Mouse (Mus musculus) layer of hippocampus, adult 8-10 months (tissue): ENCODE measurements around the gene Ttll13. TPM values are rescaled to one million over a fixed set of nuclear protein-coding genes. Genes with fewer than 3 reads are reported as not detected.

ENCODE experiments used
- DNase-seq, 2 experiments: peaks; one replicate each; pipeline ENCODE4 v3.0.0; 2022; ENCODE audit warnings: low spot score in 2 of 2
- total RNA-seq, 4 experiments: library from RNA; stranded (reverse); gene quantifications; 2 replicates each; pipeline ENCODE4 v1.2.4; 2022

The Ttll13 gene
- total RNA-seq, 4 experiments from 2014 or later = 1.3 to 2.1 (median 1.8) TPM

DNA sequence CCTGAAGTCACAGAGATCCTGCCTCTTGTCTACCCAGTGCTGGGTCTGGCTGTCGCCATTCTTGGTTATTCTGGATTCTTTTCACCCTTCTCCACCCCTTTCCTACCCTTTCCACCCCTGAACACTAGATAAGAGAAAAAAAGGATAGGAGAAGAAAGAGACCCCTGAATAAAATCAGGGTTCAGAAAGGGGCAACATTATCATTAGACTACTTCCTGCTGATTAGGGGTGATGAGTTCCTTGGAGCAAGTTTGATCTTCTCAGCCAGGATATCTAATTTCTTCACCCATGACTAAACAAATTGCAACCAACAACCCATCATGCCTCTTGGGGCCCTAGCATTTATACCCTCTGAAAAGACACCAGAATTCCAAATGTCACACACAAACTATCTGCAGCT, 21.6 kb downstream of the Ttll13 start:
- no peak for DNase-seq

DNA sequence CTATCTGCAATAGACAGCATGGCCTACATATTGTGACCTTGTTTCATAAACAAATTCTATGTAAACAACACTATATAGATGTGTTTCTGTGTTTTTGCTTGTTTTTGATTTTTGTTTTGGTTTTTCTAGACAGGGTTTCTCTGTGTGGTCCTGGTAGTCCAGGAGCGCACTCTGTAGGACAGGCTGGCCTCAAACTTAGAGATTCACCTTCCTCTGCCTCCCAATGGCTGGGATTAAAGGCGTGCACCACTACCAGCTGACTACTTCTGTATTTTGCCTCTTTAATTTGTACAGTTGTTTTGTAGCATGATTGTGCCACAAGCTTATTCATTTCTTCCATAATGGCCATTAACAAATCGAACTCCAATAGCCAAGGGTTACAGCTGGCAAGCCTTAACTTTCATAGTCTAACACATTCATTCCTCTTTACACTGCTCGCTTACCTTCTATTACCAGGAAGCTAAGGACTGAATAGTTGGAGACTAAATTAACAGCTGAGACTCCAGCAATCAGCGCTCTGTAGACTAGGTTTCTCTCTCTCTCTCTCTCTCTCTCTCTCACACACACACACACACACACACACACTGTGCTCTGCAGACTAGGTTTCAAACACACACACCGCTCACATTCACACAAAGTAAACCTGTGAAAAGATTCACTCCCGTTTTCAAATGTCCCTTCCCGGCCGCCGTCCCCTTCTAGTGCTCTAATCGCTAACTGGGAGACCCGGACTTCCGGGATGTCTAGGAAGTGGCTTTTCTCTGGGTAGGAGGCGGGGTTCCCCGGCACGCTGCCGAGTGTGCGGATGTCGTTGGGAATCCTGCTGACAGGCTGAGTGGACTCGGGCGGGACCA, 22.9 kb downstream of the Ttll13 start, which contains the start of gene Vps33b:
Gene Vps33b, plus strand, starts transcription at position 753 of the 854 bp plus-strand sequence.
- DNase-seq = peak; percentile 93 to 97

DNA sequence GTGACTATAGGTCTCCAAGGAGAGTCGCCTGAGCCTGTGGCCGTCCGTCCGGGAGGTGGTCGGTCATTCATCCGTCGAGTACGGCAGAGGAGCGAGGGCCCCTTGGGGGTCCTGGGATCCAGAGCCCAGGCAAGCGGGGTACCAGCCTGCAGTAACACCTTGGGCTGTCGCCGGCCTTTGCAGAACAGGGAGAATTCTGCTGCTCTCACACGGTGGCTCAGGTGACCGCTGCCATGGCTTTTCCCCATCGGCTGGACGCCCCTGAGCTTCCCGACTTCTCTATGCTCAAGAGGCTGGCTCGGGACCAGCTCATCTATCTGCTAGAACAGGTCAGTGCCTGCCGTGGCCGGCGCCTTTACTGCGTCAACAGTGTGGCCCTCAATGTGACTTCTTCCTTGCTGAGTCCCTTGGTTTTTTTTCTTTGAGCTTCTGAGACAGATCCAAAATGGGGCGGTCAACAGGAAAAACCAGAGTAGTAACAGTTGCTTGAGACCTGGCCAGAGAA, 23.6 kb downstream of the Ttll13 start:
- DNase-seq = no peak

DNA sequence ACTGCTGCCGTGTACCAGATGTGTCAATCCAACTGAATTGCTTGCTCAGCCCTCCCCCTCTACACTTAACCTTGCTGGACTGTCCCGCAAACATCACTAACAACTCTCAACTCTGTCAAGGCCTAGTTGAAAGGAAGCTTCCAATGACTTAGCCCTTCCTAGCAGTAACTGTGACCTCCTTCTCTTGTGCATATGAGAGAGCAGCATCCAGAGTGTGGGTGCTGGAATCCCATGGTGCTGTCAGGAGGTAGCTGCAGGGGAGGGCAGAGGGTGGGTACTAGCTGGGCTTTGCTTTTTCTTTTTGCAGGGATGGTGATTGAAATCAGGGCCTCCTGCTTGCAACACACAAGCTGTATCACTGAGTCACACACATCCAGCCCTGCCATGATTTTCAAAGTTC, 27.3 kb downstream of the Ttll13 start:
- no peak for DNase-seq

DNA sequence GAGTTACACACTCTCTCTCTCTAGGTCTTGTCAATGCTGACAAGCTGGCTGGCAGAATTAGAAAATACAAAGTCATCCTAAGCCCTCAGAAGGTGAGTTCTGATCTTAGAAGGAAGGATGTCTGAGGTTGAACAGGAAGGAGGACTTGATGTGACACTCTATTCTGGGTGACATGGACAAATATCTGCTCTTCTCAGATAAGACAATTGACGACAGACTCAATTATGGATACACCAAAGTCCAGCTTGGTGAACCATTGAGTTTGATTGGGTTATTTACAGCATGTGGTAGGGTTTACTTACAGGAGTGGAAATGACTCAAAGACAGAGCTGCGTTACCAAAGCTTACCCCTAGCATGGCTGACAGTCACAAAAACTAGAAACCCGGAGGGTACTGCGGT, 30.2 kb downstream of the Ttll13 start:
- DNase-seq = no peak

DNA sequence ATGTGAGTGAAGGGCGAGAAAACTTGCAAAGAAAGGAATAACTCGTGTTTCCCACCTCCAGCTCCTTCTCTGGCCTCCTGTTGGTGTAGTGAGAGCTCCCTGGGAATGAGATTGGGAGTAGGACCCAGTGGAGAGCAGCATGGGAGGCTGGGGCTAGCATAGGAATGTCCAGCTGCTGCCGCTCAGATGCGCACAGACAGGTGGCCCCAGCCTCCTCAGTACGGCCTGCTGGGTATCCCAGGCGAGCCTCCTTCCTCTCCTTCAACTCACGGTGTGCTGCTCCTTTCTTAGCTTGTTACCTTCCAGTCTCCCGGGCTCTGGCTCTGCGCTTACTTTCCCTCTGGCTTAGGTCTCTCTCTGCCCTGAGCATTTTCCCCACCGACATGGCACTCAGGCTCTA, 33.9 kb downstream of the Ttll13 start:
- no peak for DNase-seq

DNA sequence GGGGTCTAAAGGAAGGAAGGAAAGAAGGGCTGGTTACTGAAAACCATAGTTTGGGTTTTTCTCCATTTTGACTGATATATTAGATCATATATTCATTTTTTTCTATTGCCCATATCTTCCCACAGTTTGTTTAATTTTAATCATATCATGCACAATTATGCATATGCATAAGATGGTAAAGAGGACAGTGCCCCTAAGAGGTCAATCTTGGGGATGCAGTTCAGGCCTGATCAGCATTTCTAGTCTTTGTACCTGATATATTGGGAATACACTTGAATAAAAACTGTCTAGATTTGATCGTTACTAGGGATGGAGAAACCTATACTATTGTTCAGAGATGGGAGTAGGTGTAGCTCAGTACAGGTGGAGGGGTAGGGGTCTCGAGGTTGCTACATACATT, 34.8 kb downstream of the Ttll13 start:
- DNase-seq = no peak

DNA sequence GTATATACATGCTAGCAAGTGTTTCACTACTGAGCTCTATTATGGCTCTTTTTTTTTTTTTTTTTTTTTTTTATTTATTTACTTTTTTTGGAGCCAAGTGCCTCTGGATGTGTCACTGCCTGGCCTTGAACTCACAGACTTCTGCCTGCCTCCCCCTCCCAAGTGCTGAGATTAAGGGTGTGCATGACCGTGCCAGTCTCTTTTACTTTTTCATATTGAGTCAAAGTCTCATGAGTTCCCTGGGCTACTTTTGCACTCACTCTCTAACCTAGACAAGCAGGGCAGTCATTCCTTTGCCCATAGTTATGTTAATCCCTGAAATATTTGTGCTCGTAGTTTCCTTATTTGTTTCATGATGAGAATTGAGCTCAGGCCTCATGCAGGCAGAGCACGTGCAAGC, 35.5 kb downstream of the Ttll13 start:
- no peak for DNase-seq

DNA sequence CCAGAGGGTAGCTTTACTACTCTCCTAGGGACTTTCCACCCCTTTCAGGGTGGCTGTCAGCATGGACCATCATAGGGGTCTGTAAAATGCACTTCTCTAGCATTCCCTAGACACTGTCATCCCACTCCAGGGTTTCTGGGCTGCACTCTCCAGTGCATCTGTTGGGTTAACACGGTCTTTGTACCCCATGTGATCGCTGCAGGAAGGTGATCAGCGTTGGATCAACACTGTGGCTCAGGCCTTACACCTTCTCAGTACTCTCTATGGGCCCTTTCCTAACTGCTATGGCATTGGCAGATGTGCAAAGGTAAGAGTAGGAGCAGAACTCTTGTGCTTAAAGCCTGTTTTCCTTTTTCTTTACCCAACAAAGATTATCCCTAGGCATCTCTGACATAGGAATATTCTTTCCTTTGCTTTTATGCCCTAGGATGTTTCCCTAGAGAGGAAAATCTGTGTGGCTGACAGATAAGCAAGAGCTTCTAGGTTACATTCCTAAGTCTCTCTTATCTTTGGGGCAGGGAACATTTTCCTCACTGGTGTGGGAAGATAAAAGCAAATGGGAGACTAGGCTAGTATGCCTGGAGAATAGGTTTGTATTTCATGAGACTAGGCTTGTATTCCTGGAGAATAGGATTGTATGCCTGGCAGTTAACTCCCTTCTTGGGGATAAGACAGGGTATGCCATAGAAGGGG, 37.2 kb downstream of the Ttll13 start:
- no peak for DNase-seq

DNA sequence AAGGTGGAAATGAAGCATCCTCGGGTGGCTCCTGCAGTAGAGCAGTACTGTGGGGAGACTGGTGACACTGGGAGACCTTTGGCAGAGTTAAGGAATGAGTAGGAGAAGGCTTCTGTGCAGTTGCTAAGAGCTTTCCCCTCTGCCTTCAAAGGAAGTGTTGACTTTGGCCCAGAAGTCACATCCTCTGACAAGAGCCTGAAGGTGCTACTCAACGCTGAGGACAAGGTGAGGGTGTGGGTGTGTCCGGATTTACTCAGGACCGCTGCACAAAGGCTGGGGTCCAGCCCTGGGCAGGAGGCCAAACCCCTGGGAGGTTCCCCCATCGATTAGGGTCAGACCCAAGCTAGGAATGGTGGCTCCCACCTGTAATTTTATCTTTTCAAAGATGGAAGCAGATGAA, 38.2 kb downstream of the Ttll13 start:
- DNase-seq = no peak

DNA sequence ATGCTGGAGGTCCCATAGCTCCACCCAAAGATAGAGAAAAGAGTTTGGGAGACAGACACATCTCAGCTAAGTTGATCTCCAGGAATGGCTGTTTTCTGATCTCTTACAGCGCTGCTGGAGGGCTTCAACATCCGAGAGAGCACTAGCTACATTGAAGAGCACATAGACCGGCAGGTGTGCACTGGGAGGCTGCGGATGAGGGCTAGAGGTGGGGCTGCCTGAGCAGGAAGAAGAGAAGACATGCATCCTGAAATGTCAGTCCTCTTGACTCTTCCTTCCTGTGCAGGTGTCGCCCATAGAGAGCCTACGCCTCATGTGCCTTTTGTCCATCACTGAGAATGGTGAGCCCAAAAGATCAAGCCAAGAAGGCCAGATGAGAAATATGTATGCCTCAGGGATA, 39.5 kb downstream of the Ttll13 start:
- DNase-seq = no peak

DNA sequence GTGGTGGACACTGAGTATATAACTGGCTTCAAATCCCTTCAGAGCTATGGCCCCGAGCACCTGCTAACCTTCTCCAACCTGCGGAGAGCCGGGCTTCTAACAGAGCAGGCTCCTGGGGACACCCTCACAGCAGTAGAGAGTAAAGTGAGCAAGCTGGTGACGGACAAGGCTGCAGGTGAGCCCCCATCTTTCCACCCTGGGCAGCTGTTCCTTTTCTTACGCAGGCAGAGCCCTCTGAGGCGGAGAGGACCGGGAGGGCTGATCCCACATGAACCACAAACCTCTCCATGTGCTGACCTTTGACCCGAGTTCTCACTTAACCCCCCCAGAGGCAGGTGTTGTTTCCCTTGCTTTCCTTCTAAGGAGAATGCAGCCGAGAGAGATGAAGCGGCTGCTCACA, 41.6 kb downstream of the Ttll13 start:
- no peak for DNase-seq

DNA sequence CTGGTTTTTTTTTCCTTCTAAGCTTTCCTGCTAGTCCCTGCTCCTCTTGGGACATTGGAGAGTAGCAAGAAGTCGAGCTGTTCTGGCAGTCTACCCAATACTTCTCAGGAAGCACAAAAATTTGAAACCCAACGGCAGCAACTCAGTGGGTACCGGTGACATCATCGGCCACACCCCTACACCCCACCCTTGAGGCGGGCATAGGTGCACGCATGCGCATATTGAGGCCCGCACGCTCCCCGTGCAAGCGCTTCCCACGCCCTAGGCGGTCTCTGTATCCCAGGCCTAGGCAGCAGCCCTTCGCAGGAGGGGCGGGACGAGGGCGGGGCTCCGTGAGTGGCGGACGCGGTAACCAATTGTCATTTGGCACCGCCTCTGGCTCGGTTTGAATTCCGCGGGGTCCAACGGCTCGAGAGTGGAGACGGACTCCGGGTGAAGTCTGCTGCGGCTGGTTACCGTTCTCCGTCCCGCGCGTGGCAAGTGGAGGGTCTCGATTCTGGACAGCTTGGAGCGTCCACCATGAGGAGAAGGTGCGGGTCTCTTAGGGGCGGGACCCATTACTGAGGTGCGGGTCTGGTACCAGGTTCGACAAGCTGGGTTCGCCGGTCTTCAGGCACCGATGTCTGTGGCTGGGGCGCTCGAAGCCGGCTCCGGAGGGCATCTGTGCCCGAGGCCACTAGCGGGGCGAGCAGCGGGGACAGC, 48.0 kb downstream of the Ttll13 start, which contains the start of gene Prc1:
Gene Prc1, plus strand, starts transcription at position 389 of the 702 bp plus-strand sequence.
- DNase-seq = peak; percentile 97 to 99

DNA sequence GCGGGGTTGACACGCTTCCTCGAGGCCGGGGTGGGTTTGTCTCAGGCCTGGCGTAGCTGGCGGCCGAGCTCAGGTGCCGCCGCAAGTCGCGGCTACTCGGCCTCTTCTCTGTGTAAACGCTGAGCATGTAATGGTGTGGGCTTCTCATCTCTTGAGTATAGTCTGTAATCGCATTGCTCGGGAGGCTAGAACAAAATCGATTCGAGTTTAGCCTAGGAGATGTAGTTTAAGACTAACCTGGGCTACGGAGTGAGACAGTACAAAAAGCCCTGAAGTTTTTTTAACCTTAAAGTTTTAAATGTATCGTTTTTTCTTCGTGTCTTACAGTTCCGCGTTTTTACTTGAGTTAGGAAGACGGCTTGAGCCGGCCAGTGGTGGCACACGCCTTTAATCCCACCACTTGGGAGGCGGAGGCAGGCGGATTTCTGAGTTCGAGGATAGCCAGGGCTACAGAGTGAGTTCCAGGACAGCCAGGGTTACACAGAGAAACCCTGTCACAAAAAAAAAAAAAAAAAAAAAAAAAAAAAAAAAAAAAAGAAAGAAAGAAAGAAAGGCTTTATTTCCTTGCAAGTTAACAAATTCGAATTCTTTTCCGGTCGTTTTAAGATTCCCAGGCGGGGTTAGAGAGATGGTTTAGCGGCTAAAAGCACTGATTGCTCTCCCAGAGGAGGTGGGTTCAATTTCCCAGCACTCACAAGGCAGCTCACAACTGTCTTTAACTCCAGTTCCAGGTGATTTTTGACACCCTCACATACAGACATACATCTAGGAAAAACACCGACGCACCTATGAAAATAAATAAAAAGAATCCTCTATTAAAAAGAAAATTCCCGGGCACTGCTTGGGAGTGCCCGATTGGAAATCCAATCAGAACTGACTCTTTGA, 48.8 kb downstream of the Ttll13 start:
- DNase-seq = no peak

DNA sequence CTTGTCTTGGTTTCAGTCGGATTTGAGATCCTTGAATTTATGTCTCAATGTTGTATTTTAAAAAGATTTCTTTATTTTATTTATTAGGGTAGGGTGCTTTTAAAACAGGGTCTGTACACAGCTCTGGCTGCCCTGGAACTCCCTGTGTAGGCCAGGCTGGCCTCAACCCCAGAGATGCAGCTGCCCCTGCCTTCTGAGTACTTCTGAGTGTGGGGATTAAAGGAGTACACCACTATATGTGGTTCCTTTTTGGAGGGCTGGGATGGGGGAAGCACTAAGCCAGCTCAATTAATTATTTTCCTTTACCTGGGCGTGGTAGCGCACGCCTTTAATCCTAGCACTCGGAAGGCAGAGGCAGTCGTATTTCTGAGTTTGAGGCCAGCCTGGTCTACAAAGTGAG, 50.3 kb downstream of the Ttll13 start:
- no peak for DNase-seq

DNA sequence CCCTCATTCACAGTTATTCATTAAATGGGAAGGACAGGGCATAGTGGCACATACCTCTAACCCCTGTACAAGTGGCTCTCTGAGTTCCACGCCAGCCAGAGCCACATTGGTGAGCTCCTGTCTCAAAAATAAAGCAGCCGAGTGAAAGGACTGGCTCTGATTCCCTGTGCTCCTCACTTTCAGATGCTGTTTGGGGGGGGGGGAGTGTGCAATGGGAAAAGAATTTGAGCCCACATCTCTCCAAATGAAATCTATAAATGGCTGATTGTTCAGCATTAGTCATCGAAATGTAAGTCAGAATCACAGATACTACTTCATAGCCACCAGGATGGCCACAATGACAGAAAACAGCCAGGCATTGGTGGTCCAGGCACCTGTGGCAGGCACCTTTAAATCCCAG, 50.9 kb downstream of the Ttll13 start:
- DNase-seq = no peak

DNA sequence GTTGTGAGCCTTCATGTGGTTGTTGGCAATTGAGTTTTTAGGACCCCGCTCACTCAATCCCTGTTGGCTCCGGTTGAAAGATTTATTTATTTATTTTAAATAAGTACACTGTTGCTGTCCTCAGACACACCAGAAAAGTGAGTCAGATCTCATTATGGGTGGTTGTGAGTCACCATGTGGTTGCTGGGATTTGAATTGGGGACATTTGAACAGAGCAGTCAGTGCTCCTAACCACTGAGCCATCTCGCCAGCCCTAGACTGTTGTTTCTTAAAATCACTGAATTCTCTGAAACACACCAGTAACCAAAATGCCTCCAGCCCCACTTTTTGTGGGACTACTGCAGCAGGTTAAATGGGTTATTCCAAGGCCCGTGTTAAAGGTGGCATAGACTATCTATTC, 52.6 kb downstream of the Ttll13 start:
- no peak for DNase-seq

DNA sequence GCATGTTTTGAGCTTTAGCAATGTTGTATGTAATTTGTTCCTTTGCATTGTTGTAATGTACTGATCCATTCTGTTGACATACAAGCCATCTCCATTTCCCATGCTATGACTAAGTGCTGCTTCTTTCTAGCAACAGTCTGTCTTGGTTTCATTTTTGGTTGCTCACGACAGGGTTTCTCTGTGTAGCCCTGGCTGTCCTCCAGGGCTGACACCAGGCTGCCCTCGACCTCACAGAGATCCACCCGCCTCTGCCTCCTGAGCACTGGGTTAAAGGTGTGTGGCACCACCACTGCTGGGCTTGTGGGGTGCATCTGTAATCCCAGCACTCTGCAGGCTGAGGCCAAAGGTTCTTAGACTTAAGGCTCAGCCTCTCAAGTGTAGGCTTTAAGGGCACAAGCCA, 53.4 kb downstream of the Ttll13 start:
- no peak for DNase-seq

DNA sequence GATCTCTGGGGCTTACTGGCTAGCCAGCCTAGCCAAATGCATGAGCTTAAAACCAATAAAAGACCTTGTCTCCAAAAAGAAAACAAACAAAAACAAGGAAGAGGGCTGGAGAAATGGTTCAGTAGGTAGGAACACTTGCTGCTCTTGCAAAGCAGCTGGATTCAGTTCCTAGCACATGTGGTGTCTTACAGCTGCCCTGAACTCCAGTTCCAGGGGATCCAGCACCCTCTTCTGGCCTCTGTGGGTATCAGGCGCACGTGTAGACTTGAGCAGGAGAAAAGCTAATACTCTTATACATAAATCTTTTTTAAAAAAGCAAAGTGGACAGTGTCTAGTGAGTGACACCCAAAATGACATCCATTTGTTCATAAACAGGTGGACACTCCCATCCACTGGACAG, 55.3 kb downstream of the Ttll13 start:
- DNase-seq = no peak

DNA sequence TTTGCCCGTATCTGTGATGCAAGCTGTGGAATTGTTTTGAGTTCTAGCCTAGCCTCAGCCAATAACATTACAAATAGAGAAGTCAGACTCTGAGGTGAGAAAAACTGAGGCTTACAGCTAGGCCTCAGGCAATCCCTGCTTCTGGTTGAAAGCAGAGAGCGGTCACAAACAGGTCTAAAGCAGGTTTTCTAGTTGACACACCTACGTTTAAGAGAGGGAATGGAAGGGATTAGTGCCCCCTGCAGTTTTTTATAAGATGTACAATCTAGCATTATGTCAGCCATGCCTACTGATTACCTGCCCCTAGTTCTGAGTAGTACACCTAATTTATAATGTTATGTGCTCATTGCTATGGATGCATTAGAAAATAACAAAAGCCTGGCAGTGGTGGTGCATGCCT, 61.6 kb downstream of the Ttll13 start:
- no peak for DNase-seq
